Mouse (Mus musculus) right cerebral cortex, postnatal 14 days (tissue): ENCODE data around the gene Hoxd12.

Experiments used
- DNase-seq: peaks from one replicate; pipeline ENCODE4 v3.0.0; 2022

The Hoxd12 gene

DNA sequence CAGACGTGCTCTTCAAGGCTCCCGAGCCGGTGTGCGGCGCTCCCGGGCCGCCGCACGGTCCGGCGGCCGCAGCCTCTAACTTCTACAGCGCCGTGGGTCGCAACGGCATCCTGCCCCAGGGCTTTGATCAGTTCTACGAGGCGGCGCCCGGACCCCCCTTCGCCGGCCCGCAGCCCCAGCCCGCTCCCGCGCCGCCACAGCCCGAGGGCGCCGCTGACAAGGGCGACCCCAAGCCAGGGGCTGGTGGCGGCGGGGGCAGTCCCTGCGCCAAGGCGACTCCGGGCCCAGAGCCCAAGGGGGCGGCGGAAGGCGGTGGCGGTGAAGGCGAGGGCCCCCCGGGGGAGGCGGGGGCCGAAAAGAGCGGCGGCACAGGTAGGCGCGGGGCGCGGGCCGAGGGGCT lies 8.0 kb downstream of the Hoxd12 start:
- DNase-seq = no peak

DNA sequence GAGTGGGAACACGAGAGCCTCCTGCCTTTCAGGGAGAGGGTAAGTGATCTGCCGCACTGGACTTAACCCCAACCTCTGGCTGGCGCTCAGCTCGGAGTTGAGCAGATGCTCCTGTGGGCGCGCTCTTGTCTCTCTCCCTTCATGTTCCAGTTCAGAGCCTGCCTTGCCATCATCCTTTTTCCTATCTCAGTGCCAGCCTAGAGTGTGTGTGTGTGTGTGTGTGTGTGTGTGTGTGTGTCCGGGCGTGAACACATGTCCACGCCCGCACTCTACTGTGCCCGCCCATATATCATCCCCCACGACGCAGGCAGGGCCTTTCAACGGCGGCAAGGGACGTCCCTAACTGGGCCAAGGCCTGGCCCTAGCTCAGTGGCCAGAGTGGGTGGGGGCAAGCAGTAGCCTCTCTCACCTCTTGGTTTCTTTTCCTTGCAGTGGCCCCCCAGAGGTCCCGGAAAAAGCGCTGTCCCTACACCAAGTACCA lies 8.7 kb downstream of the Hoxd12 start:
- no peak for DNase-seq

DNA sequence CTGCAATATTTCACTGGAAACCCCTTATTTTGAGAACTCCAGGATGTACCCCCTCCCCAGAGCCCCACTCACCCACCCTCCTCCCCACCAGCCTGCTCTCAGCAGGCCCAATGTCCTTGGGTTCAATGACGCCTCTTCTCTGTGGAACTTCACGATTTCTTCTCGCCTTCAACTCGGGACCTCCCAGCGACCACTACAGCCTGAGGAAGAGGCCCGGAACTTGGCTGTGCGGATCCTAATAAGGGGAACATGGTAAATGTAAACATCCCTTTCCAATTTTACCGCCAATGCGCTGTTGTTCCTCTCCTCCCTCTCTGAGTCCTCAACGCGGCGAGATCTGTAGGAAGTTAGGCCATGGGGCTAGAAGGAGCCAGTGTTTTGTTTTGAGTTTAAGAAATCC lies 9.3 kb downstream of the Hoxd12 start:
- no peak for DNase-seq

DNA sequence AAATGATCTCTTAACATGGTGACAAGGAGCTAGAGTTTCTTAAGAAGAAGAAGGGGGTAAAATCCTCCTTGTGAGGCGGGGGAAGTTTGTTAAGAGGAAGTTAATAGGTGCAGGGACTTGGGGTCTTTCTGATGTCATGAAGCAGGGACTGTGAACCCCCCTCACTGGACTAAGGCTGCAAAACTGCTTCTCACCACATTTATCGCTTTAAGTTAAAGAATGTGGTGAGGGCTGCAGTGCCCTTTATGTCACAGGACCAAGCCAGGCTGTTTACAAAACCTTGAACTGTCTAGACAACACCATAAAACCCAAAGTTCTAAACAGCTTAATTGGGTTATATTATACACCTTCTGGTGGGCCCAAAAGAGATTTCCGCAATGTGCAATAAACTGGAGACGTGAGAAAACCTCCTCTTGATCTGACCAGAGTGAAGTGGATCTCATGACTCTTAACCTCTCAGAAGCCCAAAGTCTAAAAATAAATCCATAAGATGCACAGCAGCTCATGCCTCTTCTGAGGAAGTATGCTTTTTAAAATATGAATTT lies 10.3 kb downstream of the Hoxd12 start:
- DNase-seq = no peak

DNA sequence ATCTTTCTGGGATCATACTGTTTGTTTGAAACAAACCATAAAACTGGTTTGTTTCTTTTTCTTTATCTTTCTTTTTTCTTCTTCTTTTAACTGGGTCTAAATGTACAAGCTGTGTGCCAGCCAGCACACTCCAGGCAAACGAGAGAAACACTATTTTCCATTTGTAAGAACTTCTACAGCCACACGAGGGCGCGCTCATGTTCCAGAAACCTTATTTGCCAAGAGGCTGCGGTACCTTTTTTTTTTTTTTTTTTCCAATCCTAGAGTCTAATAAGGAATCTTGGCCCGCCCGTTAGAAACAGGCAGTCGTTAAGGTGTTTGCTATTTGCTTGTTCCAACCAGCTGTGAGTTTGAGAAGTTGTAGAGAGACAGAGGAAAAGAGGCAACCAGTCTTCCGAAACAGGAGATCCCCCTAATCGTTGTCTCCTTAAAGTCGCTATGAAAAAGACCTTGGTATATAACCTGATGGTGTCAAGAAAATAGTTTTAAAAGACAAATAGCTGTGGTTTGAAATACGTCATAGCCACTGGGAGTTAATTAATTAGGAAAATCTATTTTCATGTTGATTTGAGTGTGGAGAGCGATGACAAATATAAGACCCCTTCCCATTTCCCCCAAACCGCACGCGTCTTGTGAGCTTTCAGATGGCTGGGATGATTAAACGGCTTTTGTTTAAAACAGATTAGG lies 11.6 kb downstream of the Hoxd12 start:
- DNase-seq = peak; percentile 46

DNA sequence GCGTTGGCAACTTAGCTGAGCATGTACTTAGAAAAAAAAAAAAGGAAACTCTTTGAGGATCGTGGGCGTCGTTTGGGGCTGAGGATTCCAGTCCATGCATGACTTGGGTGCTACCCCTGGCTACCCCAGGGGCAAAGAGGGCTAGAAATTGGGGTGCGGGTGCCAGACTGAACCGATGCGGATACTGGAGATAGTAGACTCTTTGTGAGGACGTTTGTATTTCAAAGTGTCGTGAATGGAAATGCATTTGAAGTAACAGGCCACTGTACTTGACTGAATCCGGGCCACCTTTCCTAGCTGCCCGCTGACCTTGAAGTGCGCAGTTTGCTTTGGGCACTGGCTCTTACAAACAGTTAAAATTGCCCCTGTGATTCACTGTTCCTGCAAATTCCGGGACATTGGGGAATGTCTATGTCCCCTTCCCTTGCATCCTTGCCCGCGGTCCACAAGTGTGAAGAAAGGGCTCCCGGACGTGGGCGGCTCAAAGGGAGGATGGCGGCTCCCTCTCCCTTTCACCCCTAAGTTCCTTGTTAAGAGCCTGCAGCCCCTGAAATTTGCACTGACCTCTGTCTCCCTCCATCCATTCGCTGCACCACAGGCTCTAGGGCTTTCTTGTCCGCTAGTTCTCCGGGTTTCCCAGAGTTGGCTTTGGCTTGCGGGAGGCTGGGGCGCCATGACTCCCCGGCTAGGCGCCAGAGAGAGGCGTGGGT lies 12.3 kb downstream of the Hoxd12 start:
- DNase-seq = no peak

DNA sequence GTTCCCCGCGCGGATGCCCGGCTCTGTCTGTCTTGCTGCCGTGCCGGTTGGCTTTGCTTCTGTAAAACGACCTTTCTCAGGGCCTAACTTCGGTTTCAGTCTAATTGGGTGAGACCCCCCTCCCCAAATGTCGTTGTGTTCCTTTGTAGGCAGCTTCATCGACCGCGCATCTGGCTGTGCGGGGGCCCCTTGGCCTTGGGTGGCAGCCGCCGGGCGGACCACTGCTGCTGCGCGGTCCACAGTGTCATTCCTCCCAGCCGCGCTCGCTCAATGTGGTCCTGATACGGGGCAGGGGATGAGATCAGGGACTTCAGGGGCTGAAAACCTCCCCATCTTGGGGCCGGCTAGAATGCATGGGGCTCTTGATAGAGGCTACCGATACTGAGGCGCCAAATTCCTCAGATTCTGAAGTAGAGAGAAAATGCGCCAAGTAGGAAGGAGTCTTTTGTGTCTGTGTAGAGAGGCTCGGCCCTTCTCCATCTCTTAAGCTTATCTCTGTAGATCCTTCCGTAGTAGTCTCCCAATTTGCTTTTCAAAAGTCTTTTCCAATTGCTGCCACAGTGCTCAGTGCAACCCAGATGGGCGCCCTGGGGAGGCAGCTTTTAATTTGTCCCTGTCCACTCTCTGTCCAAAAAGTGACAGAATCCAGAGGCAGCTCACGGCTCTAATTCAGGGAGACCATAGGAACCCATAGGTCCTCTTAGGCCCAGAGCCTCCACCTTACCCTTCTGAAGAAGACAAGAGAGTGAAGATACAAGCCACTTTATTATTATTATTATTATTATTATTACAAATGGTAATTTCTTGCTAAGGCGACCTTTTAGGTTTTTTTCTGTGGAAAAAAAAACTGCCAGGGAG lies 13.1 kb downstream of the Hoxd12 start:
- no peak for DNase-seq

DNA sequence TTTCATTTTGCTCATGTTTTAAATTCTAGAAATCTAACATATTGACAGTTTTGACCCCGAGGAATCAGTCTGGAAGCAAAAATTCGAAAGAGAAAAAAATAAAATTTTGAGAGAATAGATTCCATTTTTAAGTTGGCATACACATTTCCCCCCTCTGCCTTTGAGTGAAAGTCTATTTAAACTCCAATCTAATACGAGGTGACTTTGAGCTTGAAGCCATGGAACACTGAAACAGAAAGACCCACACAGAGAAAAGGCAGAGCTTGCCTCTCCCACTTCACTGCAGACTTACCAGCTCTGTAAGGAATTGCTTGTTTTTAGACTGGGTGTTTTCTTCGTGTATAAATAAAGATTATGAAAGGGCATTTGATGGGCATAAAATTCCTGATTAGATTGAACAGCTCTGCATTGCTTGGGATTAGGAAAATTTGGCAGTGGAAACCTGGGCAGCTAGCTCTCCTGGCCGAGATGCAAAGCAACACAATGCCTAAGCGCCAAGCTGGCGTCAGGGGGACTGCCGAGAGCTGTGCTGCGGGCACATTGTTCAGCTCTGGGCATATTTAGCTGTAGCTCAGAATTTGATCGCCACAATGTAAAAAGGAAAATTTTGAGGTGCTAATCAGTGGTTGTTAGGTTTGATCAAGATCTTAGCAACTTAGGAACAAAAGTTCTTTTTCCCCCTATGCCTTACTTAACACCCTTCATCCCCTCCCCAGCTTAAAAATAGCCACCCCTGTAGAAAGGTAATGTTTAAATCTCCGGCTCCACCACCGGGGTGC lies 14.2 kb downstream of the Hoxd12 start:
- no peak for DNase-seq

DNA sequence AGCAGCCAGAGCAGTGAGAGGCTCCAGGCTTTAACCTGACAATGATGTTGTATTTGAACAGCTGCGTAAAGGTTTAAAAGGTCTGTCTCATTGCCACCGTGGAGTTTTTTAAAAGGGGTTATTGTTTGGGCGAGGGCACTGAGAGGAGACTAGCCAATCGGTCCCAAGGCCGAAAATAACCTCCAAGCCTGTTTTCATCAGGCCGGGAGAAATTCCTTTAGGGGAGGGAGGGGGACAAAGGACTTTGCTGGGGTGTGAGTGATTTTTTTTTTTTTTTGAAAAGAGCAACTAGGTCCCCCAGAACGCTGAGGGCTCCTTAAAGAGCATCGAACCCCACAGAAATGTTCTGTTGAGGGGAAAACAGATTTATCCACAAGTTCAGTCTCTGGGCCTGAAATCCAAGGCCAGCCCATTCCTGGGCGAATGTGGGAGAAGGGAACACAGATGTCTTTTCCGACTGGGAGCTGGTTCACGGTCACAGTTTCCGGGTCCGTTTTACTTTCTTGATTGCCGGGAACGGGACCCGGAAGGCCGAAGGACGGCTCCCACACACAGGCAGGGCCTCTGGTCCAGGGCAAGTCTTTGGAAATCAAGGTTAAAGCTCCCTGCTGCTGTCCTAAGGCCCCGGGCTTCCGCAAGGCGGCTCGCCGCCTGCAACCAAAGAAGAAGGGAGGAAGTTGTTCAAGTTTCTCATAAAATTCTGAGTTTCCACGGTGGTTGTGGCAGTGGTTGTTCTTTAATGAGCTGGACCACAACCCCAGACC lies 14.9 kb downstream of the Hoxd12 start:
- no peak for DNase-seq

DNA sequence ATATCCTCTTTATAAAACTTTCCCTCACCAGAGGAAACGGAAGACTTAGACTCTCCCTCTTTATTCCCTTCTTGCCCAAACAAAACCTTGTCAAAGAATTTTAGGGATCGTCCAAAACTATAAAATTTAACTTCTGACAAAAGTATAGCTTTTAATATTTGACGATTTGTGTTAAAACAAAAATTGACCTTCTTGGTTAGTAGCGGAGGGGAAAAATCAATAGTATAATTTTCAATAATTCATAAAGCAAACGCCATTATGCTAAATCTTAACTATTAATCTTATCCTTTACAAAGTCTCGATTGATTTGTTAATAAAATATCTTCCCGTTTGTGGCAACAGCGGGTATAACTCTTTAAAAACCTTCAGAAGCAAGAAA lies 15.5 kb downstream of the Hoxd12 start:
- no peak for DNase-seq

DNA sequence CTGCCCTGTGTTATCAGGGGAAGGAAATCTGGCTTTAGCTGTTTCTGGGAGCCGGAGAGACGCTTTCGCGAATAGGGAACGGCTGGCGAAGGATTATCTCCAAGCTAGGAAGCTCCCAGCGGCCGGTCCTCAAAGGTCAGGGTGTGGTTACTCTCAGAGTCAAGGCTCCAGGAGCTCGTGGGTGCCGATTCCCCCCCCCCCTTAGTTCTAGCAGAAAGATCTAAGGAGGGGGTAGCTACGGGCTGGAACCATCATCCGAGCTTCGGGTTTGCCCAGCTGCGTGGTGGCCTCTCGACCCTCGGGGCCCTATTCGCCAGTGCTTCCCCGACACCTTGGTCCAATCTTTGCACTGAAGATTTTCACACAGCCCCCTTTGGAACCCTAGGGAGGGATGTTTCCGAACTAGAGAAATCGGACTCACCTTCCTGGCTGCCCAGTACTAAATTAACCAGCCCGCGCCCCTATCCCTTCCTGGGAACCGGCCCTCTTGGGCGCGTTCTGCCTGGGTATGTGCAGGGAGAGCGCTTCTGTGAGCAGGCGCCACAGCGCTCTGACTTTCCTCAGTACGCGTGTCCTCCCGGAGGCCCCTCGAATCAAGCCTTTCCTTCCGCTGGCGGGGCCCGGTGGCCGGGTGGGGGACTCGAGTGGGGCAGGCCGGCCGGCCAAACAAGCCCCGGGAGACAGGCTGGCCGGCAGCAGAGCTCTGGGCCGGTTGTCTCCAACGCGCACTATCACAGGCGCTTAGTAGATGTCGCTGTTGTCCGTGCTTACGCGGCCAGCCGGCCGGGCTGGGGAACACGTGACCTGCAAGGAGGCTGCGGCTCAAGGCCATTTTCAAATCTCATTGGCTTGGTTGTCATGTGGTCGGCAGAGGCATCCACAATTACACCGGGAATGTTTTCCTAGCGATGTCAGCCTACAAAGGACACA lies 16.5 kb downstream of the Hoxd12 start, which contains the start of gene Hoxd10:
Hoxd10 (plus strand) TSS at position 903 of the 930 bp plus-strand sequence.
- DNase-seq = no peak

DNA sequence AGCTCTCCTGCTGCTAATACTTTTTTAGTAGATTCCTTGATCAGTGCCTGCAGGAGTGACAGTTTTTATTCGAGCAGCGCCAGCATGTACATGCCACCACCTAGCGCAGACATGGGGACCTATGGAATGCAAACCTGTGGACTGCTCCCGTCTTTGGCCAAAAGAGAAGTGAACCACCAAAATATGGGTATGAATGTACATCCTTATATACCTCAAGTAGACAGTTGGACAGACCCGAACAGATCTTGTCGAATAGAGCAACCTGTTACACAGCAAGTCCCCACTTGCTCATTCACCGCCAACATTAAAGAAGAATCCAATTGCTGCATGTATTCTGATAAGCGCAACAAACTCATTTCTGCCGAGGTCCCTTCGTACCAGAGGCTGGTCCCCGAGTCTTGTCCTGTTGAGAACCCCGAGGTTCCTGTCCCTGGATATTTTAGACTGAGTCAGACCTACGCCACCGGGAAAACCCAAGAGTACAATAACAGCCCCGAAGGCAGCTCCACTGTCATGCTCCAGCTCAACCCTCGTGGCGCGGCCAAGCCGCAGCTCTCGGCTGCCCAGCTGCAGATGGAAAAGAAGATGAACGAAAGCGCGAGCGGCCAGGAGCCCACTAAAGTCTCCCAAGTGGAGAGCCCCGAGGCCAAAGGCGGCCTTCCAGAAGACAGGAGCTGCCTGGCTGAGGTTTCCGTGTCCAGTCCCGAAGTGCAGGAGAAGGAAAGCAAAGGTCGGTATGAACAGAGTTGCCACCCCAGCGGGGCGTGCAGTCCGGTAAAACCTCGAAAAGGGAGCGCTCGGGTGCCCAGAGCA lies 17.4 kb downstream of the Hoxd12 start:
- no peak for DNase-seq

DNA sequence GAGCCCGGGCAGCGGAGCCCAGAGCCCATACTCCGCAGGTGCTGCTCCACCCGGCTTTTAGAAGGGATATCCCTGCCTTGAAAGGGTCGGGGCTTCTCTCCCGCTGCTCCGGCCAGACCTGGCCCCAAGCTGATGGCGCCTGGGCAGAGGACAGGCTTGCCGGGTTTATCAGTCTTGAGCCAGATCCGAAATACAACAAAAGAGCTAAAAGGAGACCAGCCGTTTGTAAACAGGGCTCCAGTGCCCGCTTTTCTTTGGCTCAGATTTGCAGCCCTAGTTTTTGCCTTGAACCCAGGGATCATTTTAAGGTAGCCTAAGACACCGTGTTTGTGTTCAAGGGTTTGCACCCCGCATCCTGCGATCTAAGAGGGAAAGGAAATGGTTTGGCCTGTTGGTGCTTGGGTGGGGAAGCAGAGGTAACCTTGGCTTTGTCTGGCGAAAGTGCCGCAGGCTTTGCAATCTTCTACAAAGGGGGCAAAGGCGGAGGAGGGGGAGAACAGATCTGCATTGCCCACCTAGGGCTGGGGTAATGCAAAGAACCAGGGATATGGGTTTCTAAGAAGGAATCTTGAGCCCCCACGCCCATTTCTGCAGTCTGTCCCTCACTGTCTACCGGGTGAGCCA lies 18.1 kb downstream of the Hoxd12 start:
- no peak for DNase-seq

DNA sequence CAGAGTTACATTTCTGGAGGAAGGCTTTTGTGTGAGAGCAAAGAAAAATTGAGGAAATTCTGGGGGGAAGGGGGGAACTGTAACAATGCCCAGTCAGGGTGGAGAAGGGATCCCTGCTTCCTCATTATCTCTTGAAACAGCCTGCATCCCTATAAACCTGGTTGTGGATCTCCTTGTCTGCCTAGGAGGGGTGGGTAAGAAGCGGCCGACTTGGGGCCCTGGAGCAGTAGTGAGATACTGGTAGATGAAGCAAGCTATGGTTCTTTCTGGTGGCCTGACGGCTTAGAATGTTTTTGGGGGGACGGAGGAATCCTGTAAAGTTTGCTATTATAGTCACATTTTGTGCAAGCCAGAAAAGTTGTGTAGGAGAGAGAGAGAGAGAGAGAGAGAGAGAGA lies 18.6 kb downstream of the Hoxd12 start:
- no peak for DNase-seq

DNA sequence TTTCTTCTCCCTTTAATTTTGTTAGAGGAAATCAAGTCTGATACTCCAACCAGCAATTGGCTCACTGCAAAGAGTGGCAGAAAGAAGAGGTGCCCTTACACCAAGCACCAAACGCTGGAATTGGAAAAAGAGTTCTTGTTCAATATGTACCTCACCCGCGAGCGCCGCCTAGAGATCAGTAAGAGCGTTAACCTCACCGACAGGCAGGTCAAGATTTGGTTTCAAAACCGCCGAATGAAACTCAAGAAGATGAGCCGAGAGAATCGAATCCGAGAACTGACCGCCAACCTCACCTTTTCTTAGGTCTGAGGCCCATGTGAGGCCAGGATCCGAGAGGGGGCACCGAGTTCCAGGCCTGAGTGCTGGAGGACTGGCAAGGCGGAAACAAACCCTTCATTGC lies 19.3 kb downstream of the Hoxd12 start:
- no peak for DNase-seq

DNA sequence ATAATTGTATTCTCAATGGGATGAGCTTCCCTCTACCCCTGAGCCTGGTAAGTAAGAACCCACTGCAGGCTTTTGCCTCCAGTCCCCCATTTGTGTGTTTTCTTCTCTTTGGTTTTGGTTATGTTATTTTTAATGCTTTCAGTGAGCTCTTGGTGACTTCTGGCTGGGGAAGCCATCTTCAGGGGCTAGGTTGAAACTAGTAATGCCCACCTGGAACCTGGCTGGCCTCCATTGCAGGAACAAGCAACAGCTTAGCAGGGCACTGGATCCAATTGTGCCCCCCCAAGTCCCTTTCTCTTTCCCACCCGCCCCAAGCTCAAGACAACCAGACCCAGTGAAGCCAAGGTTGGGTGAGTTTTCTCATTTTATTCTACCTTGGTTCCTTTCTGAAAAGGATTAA lies 20.6 kb downstream of the Hoxd12 start:
- no peak for DNase-seq

DNA sequence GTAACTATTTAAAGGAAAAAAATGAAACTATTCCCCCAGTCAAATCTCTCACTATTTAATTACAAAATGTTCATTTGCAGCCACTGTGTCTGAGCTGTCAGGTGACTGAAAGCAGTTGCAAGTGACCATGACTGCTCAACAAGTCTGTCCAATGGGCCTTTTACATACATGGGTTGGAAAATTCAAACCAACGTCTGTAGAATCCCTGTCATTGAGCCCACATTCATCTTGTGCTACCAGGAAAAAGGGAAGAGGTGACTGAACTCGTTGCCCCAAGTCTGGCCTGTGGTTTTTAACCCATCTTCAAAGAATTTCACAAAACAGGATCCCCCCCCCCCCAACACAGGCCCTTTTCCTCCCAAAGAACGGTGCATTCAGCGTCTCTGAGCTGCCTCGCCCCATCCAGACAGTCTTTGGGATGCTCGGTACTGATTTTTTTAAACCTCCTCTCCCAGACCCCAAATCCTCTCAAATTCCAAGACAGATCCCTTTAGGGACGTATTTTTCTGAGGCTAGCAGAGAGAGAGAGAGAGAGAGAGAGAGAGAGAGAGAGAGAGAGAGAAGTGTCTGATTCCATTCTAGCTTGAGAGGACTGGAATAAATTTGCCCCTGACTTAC lies 21.1 kb downstream of the Hoxd12 start:
- no peak for DNase-seq

DNA sequence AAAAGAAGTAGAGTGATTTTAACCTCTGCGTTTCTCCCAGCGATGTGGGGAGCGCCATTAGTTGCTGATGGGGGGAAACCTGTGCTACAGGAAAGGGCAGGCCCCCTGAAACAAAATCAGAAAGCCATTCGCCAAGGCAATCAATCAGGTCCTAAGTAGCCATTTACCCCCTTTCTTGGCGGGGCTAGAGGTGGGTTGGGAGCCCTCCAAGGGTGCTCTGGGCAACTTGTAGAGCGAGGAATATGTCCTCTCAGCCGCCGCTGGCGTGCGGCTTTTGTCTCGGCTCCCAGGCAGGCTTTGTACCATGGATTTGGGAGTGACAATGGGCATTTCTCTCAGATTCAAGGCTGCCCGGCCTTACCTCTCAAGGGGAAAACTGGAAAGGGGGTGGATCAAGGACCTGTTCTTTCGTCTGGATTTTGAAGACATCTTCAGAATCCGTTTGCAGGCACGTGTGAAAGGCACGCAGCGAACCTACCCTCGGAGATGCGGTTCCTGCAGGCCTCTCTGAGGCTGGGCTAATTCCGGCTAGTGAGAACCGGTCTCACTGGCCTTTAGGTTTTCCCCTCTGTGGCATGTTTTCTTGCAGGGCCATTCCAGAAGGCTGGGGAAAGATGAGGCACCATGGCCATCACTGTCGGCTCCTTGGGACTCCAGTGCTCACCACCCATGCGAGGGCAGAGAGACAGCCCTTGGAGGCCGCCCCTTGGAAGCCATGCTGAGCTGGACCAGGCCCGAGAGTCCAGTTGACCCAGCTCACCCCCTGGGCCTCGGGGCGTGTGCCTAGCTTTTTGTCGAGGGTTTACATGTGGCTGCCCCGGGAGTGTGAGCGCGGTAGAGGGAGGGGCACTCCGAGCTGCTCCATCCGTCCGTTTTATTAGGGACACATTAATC lies 21.9 kb downstream of the Hoxd12 start:
- DNase-seq = no peak
